Mouse (Mus musculus): ENCODE measurements around the gene Ncmap.
A peak's percentile ranks its signal among the peaks of the same experiment; 100 is the strongest.

The Ncmap gene

GRCm38 (mm10) chr4:135397991-135398390, at the start of gene Ncmap:
Ncmap (minus strand) TSS chr4:135398227.
- DNase-seq (ENCODE audit: inconsistent age in 2 of 2, low spot score in 1 of 2), result no peak

GRCm38 (mm10) chr4:135442473-135442872, 44.4 kb upstream of the Ncmap start:
- no peak for DNase-seq (ENCODE audit: inconsistent age in 2 of 2, low spot score in 1 of 2)

GRCm38 (mm10) chr4:135439904-135440522, 42.0 kb upstream of the Ncmap start:
- DNase-seq (ENCODE audit: inconsistent age in 2 of 2, low spot score in 1 of 2), result peak in 1 of 2 experiments; percentile 63

GRCm38 (mm10) chr4:135439188-135439647, 41.2 kb upstream of the Ncmap start:
- peak in 1 of 2 experiments; percentile 68 for DNase-seq (ENCODE audit: inconsistent age in 2 of 2, low spot score in 1 of 2)

- no peak for DNase-seq (ENCODE audit: inconsistent age in 2 of 2, low spot score in 1 of 2)
Observed at GRCm38 (mm10) chr4:135437924-135438323, 39.9 kb upstream of the Ncmap start.

- peak; percentile 41 to 64 for DNase-seq (ENCODE audit: inconsistent age in 2 of 2, low spot score in 1 of 2)
Observed at GRCm38 (mm10) chr4:135436291-135436690, 38.3 kb upstream of the Ncmap start.

GRCm38 (mm10) chr4:135434395-135434789, 36.4 kb upstream of the Ncmap start:
- DNase-seq (ENCODE audit: inconsistent age in 2 of 2, low spot score in 1 of 2), result no peak

- DNase-seq (ENCODE audit: inconsistent age in 2 of 2, low spot score in 1 of 2), result peak; percentile 83 to 94
Observed at GRCm38 (mm10) chr4:135433443-135434394, 35.7 kb upstream of the Ncmap start, which contains the start of gene Rcan3. Rcan3 (minus strand) TSS chr4:135433853.

- DNase-seq (ENCODE audit: inconsistent age in 2 of 2, low spot score in 1 of 2), result no peak
Observed at GRCm38 (mm10) chr4:135433086-135433442, 35.0 kb upstream of the Ncmap start.

- DNase-seq (ENCODE audit: inconsistent age in 2 of 2, low spot score in 1 of 2), result peak; percentile 62 to 74
Observed at GRCm38 (mm10) chr4:135429990-135430760, 32.1 kb upstream of the Ncmap start.

- no peak for DNase-seq (ENCODE audit: inconsistent age in 2 of 2, low spot score in 1 of 2)
Observed at GRCm38 (mm10) chr4:135429383-135429782, 31.4 kb upstream of the Ncmap start.

- DNase-seq (ENCODE audit: inconsistent age in 2 of 2, low spot score in 1 of 2), result no peak
Observed at GRCm38 (mm10) chr4:135426587-135426986, 28.6 kb upstream of the Ncmap start.

GRCm38 (mm10) chr4:135425625-135426024, 27.6 kb upstream of the Ncmap start:
- DNase-seq (ENCODE audit: inconsistent age in 2 of 2, low spot score in 1 of 2), result no peak

GRCm38 (mm10) chr4:135420961-135421360, 22.9 kb upstream of the Ncmap start:
- DNase-seq (ENCODE audit: inconsistent age in 2 of 2, low spot score in 1 of 2), result no peak

GRCm38 (mm10) chr4:135420416-135420815, 22.4 kb upstream of the Ncmap start:
- DNase-seq (ENCODE audit: inconsistent age in 2 of 2, low spot score in 1 of 2), result no peak

GRCm38 (mm10) chr4:135419996-135420395, 22.0 kb upstream of the Ncmap start:
- DNase-seq (ENCODE audit: inconsistent age in 2 of 2, low spot score in 1 of 2), result no peak

- no peak for DNase-seq (ENCODE audit: inconsistent age in 2 of 2, low spot score in 1 of 2)
Observed at GRCm38 (mm10) chr4:135416367-135416766, 18.3 kb upstream of the Ncmap start.

- no peak for DNase-seq (ENCODE audit: inconsistent age in 2 of 2, low spot score in 1 of 2)
Observed at GRCm38 (mm10) chr4:135413491-135413890, 15.5 kb upstream of the Ncmap start.

- DNase-seq (ENCODE audit: inconsistent age in 2 of 2, low spot score in 1 of 2), result peak; percentile 53 to 79
Observed at GRCm38 (mm10) chr4:135411633-135412032, 13.6 kb upstream of the Ncmap start.

- no peak for DNase-seq (ENCODE audit: inconsistent age in 2 of 2, low spot score in 1 of 2)
Observed at GRCm38 (mm10) chr4:135406180-135406579, 8.2 kb upstream of the Ncmap start.

GRCm38 (mm10) chr4:135404916-135405315, 6.9 kb upstream of the Ncmap start:
- no peak for DNase-seq (ENCODE audit: inconsistent age in 2 of 2, low spot score in 1 of 2)

Measured in adrenal gland, adult (tissue).